Mouse (Mus musculus): ENCODE data around the gene Mettl6. TPM values are rescaled to one million over a fixed set of nuclear protein-coding genes. Genes with fewer than 3 reads are reported as not detected.
A peak's percentile ranks its signal among the peaks of the same experiment; 100 is the strongest.

Gene Mettl6
- polyA plus RNA-seq, 1 experiment from 2014 or later = 52.9 TPM

- peak overlapping the region; percentile 92 for H3K4me3 ChIP-seq (ENCODE audit: low read depth, low read length)
- H3K4me1 ChIP-seq (ENCODE audit: insufficient read depth) = peaks cover 10% of the 10 kb centered on the region; the same call in 1 of the 2 replicates
- H3K9me3 ChIP-seq (ENCODE audit: low read depth, low read length) = no peaks in the 10 kb centered on the region
- WGBS = 33% methylated on average over 7 of the region's 7 CpGs
- no peaks in the 10 kb centered on the region for H3K27me3 ChIP-seq (ENCODE audit: insufficient read depth, low read length)
- DNase-seq (peak; percentile 25), ATAC-seq (ENCODE audit: insufficient read depth) (no peak)
- peak overlapping the region; percentile 92 for H3K4me2 ChIP-seq
- H3K27ac ChIP-seq (ENCODE audit: low read depth) = no peak overlapping the region
- peaks cover 51% of the 10 kb centered on the region for H3K36me3 ChIP-seq (ENCODE audit: insufficient read depth)
- H3K9ac ChIP-seq = peak overlapping the region; percentile 89
- TF ChIP-seq CTCF (IDR thresholded peaks at IDR 0.05; ENCODE audit: low read depth) = no peak
These were observed 1.4 kb upstream of the Mettl6 start for GRCm38 (mm10) chr14:31496241-31496646.

DNA sequence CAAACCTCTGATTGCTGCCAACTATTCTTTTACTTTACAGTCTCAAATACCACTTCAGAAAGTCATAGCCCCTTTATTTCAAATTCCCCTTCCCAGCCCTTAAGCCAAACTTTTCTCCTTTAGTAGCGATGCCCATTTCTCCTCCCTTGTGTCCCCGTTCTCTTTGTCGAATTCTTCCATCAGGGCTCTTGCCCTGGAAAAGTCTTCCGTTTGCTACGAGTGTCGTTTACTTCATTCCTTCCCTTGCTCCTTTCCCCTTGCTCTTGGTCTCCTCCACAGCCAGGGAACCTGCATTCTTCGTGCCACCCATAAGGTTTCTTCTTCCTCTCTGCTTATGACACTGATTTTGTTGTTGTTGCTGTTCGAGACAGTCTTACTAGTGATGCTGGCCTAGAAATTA lies 698 bp upstream of the Mettl6 start:
- H3K27me3 ChIP-seq (ENCODE audit: insufficient read depth, low read length) = no peaks in the 10 kb centered on the region
- peaks cover 46% of the 10 kb centered on the region for H3K36me3 ChIP-seq (ENCODE audit: insufficient read depth)
- H3K4me1 ChIP-seq (ENCODE audit: insufficient read depth) = peaks cover 10% of the 10 kb centered on the region; the same call in 1 of the 2 replicates
- H3K27ac ChIP-seq (ENCODE audit: low read depth) = peak overlapping the region; percentile 91
- H3K4me3 ChIP-seq (ENCODE audit: low read depth, low read length) = peak overlapping the region; percentile 92
- no peak for TF ChIP-seq CTCF (IDR thresholded peaks at IDR 0.05; ENCODE audit: low read depth)
- ATAC-seq (ENCODE audit: insufficient read depth) (no peak), DNase-seq (no peak)
- peak overlapping the region; percentile 89 for H3K9ac ChIP-seq
- no peaks in the 10 kb centered on the region for H3K9me3 ChIP-seq (ENCODE audit: low read depth, low read length)
- H3K4me2 ChIP-seq = peak overlapping the region; percentile 92
- WGBS = 2% methylated on average over 8 of the region's 8 CpGs

DNA sequence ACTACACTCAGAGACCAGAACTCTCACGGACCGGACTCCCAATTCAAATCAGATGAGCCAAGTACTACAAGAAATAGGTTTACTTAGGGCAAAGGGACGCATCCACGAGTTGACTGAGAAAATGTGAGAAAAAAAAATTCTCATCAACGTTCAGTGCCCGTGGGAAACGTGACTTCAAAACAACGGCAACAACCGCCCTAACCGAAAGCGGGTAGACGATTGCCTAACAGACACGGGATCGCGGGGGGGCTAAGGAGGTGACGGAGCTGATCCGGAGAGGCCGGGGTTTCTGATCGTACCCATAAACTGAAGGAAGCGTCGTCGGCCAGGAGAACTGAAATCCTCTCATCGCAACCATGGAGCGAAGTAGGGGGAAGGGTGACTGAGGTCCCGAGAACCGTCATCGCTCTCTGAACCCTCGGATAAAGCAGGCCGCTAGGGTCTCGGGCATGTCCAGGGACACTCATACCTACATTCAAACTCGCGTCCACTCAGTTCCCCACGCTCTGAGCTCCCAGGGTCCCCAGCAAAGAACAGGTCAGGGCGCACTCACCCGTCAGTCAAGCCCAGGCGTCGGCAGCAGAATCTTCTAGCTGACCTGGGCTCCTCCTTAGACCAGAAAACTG lies 378 bp downstream of the Mettl6 start, which contains the start of gene Eaf1:
Gene Eaf1 (plus strand): TSS at position 51 of the 626 bp plus-strand sequence.
- H3K4me1 ChIP-seq (ENCODE audit: insufficient read depth) = peaks cover 10% of the 10 kb centered on the region; the same call in 1 of the 2 replicates
- H3K36me3 ChIP-seq (ENCODE audit: insufficient read depth) = peaks cover 39% of the 10 kb centered on the region
- H3K4me3 ChIP-seq (ENCODE audit: low read depth, low read length) = peak within 1 kb of the TSS; percentile 92
- under 1% methylated on average over 37 of the region's 37 CpGs for WGBS
- H3K4me2 ChIP-seq = peak within 1 kb of the TSS; percentile 92
- no peak for TF ChIP-seq CTCF (IDR thresholded peaks at IDR 0.05; ENCODE audit: low read depth)
- H3K27me3 ChIP-seq (ENCODE audit: insufficient read depth, low read length) = no peaks in the 10 kb centered on the region
- DNase-seq (no peak), ATAC-seq (ENCODE audit: insufficient read depth) (peak; percentile 57)
- H3K27ac ChIP-seq (ENCODE audit: low read depth) = peak within 1 kb of the TSS; percentile 91
- no peaks in the 10 kb centered on the region for H3K9me3 ChIP-seq (ENCODE audit: low read depth, low read length)
- H3K9ac ChIP-seq = peak within 1 kb of the TSS; percentile 89

DNA sequence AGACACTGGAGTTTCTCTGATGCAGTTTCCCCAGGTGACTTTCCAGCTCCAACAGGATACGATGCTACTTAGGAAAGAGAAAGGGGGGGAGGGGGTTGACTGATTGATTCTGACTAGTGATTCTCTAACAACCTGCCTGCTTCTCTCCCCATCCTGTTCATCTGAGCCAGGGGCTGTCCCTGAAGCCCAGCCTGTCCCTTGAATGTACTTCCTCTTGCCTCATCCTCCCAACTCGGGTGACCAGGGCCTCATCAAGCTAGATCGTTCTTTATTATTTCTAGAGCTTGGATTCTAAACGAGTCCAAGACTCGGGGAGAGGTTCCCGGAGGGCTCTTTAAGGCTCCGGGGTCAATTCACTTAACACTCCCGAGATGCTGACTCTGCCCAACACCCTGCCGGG lies 939 bp downstream of the Mettl6 start:
- no peak overlapping the region for H3K27ac ChIP-seq (ENCODE audit: low read depth)
- H3K9ac ChIP-seq = peak overlapping the region; percentile 89
- H3K4me1 ChIP-seq (ENCODE audit: insufficient read depth) = peaks cover 10% of the 10 kb centered on the region; the same call in 1 of the 2 replicates
- H3K4me3 ChIP-seq (ENCODE audit: low read depth, low read length) = peak overlapping the region; percentile 92
- H3K4me2 ChIP-seq = peak overlapping the region; percentile 92
- ATAC-seq (ENCODE audit: insufficient read depth) = no peak
- no peaks in the 10 kb centered on the region for H3K27me3 ChIP-seq (ENCODE audit: insufficient read depth, low read length)
- WGBS = 40% methylated on average over 9 of the region's 9 CpGs
- no peak for TF ChIP-seq CTCF (IDR thresholded peaks at IDR 0.05; ENCODE audit: low read depth)
- no peaks in the 10 kb centered on the region for H3K9me3 ChIP-seq (ENCODE audit: low read depth, low read length)
- H3K36me3 ChIP-seq (ENCODE audit: insufficient read depth) = peaks cover 39% of the 10 kb centered on the region
- DNase-seq = no peak

- TF ChIP-seq CTCF (IDR thresholded peaks at IDR 0.05; ENCODE audit: low read depth) = no peak
- DNase-seq (no peak), ATAC-seq (ENCODE audit: insufficient read depth) (no peak)
- Histone ChIP-seq H3K4me1 (ENCODE audit: insufficient read depth) (no peaks in the 10 kb centered on the region), H3K4me3 (ENCODE audit: low read depth, low read length) (no peak overlapping the region), H3K4me2 (no peak overlapping the region), H3K9me3 (ENCODE audit: low read depth, low read length) (no peaks in the 10 kb centered on the region), H3K36me3 (ENCODE audit: insufficient read depth) (peaks cover 80% of the 10 kb centered on the region), H3K27ac (ENCODE audit: low read depth) (no peak overlapping the region), H3K9ac (no peak overlapping the region), H3K27me3 (ENCODE audit: insufficient read depth, low read length) (no peaks in the 10 kb centered on the region)
- 90% methylated on average over 6 of the region's 6 CpGs for WGBS
These were observed 6.8 kb downstream of the Mettl6 start for GRCm38 (mm10) chr14:31488055-31488454.

- TF ChIP-seq CTCF (IDR thresholded peaks at IDR 0.05; ENCODE audit: low read depth) = no peak; the same call in 1 of the 2 replicates
- ATAC-seq (ENCODE audit: insufficient read depth) = no peak
These were observed 8.4 kb downstream of the Mettl6 start for GRCm38 (mm10) chr14:31486465-31486864.

DNA sequence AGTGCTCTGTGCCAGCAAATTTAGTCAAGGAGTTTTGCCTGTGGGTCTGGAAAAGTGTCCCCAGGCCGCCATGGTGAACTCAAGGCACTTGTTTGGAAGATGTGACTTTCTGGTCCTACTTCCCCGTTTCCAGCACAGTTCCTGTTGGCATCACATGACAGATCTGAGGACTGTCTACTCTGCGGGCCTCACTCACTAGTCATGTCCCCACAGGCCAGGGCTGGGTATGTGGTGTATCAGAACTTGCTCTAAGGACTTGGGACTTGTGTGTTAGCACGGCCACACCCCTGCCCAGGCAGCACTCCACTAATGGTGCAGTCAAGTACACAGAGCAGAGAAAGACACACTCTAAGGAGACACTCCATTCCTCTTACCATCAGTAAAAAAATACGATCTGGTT lies 12.4 kb downstream of the Mettl6 start:
- no peak for DNase-seq
- no peak overlapping the region for H3K4me3 ChIP-seq (ENCODE audit: low read depth, low read length)
- H3K4me2 ChIP-seq = no peak overlapping the region
- TF ChIP-seq CTCF (IDR thresholded peaks at IDR 0.05; ENCODE audit: low read depth) = no peak
- H3K27me3 ChIP-seq (ENCODE audit: insufficient read depth, low read length) = no peaks in the 10 kb centered on the region
- no peaks in the 10 kb centered on the region for H3K4me1 ChIP-seq (ENCODE audit: insufficient read depth)
- H3K27ac ChIP-seq (ENCODE audit: low read depth) = no peak overlapping the region
- ATAC-seq (ENCODE audit: insufficient read depth) = no peak
- WGBS = 88% methylated on average over 5 of the region's 5 CpGs
- H3K9me3 ChIP-seq (ENCODE audit: low read depth, low read length) = no peaks in the 10 kb centered on the region
- H3K36me3 ChIP-seq (ENCODE audit: insufficient read depth) = peaks cover 92% of the 10 kb centered on the region
- no peak overlapping the region for H3K9ac ChIP-seq

More at GRCm38 (mm10) chr14:31486465-31486864, 8.4 kb downstream of the Mettl6 start:
- no peaks in the 10 kb centered on the region for H3K27me3 ChIP-seq (ENCODE audit: insufficient read depth, low read length)
- no peak overlapping the region for H3K9ac ChIP-seq
- no peak overlapping the region for H3K27ac ChIP-seq (ENCODE audit: low read depth)
- H3K4me2 ChIP-seq = no peak overlapping the region
- no peak overlapping the region for H3K4me3 ChIP-seq (ENCODE audit: low read depth, low read length)
- no peaks in the 10 kb centered on the region for H3K4me1 ChIP-seq (ENCODE audit: insufficient read depth)
- H3K9me3 ChIP-seq (ENCODE audit: low read depth, low read length) = no peaks in the 10 kb centered on the region
- no peak for DNase-seq
- 82% methylated on average over 4 of the region's 4 CpGs for WGBS
- peaks cover 82% of the 10 kb centered on the region for H3K36me3 ChIP-seq (ENCODE audit: insufficient read depth)

All from lung, embryonic 14.5 days (tissue).